Mouse (Mus musculus) hindbrain, embryonic 16.5 days (tissue): ENCODE results near the gene Prdx5. TPM values are rescaled to one million over a fixed set of nuclear protein-coding genes. Genes with fewer than 3 reads are reported as not detected.
"Not testable (repeated sequence)": the region's sequence is repeated elsewhere in the genome, so short reads cannot be mapped to it uniquely, and the experiment has no call there.

Experiments
- ATAC-seq: fragments of 200-750 bp; cut with Nextera tagmentation; 2 replicates; pipeline ENCODE4 v1.8.0; 2017; ENCODE audit warnings: moderate TSS enrichment, moderate library complexity
- H3K27ac ChIP-seq: fragments of 300-500 bp; sonication (generic); 2 replicates; pipeline ENCODE4 v1.5.1; 2014; ENCODE audit warnings: low read depth, mild to moderate bottlenecking, control low read depth, low read length, moderate library complexity
- H3K27me3 ChIP-seq: fragments of 300-500 bp; sonication (generic); replicated peaks from 2 replicates; pipeline ENCODE4 v1.6.1; 2014; ENCODE audit warnings: low read length; ENCODE audit not compliant: control insufficient read depth, insufficient read depth
- H3K36me3 ChIP-seq: fragments of 300-500 bp; sonication (generic); 2 replicates; pipeline ENCODE4 v1.6.1; 2014; ENCODE audit warnings: mild to moderate bottlenecking, low read length, moderate library complexity, mixed read lengths; ENCODE audit not compliant: control insufficient read depth, insufficient read depth
- H3K4me1 ChIP-seq: fragments of 300-500 bp; sonication (generic); 2 replicates; pipeline ENCODE4 v1.6.1; 2014; ENCODE audit warnings: low read depth, low read length; ENCODE audit not compliant: control insufficient read depth, insufficient read depth
- H3K4me2 ChIP-seq: fragments of 300-500 bp; sonication (generic); 2 replicates; pipeline ENCODE4 v1.6.1; 2014; ENCODE audit warnings: mild to moderate bottlenecking, low read length, control low read depth, moderate library complexity
- H3K4me3 ChIP-seq: fragments of 300-500 bp; sonication (generic); 2 replicates; pipeline ENCODE4 v1.5.1; 2014; ENCODE audit warnings: mild to moderate bottlenecking, low read length, control low read depth, moderate library complexity
- H3K9ac ChIP-seq: fragments of 300-500 bp; sonication (generic); 2 replicates; pipeline ENCODE4 v1.6.1; 2014; ENCODE audit warnings: low read depth, mild to moderate bottlenecking, control low read depth, low read length, moderate library complexity
- H3K9me3 ChIP-seq: fragments of 300-500 bp; sonication (generic); 2 replicates; pipeline ENCODE4 v1.6.1; 2014; ENCODE audit warnings: mild to moderate bottlenecking, low read length, moderate library complexity; ENCODE audit not compliant: control insufficient read depth
- WGBS: fragments of 180-500 bp; shearing (Covaris S2); extraction: QIAGEN DNeasy Blood & Tissue Kit; methylation state at CpG from one replicate; pipeline ENCODE4 v1.1.7; 2014; 5-methylcytosine and 5-hydroxymethylcytosine counted together
- polyA plus RNA-seq: library from polyadenylated mRNA; unstranded; fragments of >200 nt; fragmentation: Nextera tagmentation; extraction: Ambion mirVana; gene quantifications from 2 replicates; pipeline ENCODE4 v1.2.1, GENCODE M21; 2015

Gene Prdx5
- polyA plus RNA-seq, 1 experiment from 2014 or later: 532 TPM

GRCm38 (mm10) chr19:6906199-6906598, 3.7 kb downstream of the Prdx5 start:
- Histone ChIP-seq H3K27ac (no peak overlapping the region), H3K9me3 (no peaks in the 10 kb centered on the region), H3K9ac (no peak overlapping the region), H3K4me2 (no peak overlapping the region), H3K4me3 (no peak overlapping the region), H3K36me3 (peaks cover 19% of the 10 kb centered on the region), H3K27me3 (no peaks in the 10 kb centered on the region), H3K4me1 (peaks cover 24% of the 10 kb centered on the region)
- no peak for ATAC-seq
- WGBS: 88% methylated on average over 3 of the region's 3 CpGs

GRCm38 (mm10) chr19:6905498-6906159, 4.3 kb downstream of the Prdx5 start:
- no peak for ATAC-seq

GRCm38 (mm10) chr19:6904846-6905245, 5.1 kb downstream of the Prdx5 start:
- no peak overlapping the region for H3K4me2 ChIP-seq
- H3K36me3 ChIP-seq: peaks cover 19% of the 10 kb centered on the region
- no peak overlapping the region for H3K9ac ChIP-seq
- no peaks in the 10 kb centered on the region for H3K27me3 ChIP-seq
- no peaks in the 10 kb centered on the region for H3K9me3 ChIP-seq
- ATAC-seq: no peak
- no peak overlapping the region for H3K4me3 ChIP-seq
- H3K27ac ChIP-seq: no peak overlapping the region
- H3K4me1 ChIP-seq: peaks cover 20% of the 10 kb centered on the region
- WGBS: 85% methylated on average over 2 of the region's 2 CpGs

More at GRCm38 (mm10) chr19:6905498-6906159, 4.3 kb downstream of the Prdx5 start:
- peaks cover 20% of the 10 kb centered on the region for H3K4me1 ChIP-seq
- 93% methylated on average over 11 of the region's 11 CpGs for WGBS
- no peak overlapping the region for H3K27ac ChIP-seq
- H3K9ac ChIP-seq: no peak overlapping the region
- H3K27me3 ChIP-seq: no peaks in the 10 kb centered on the region
- no peak overlapping the region for H3K4me2 ChIP-seq
- no peaks in the 10 kb centered on the region for H3K9me3 ChIP-seq
- no peak overlapping the region for H3K4me3 ChIP-seq
- H3K36me3 ChIP-seq: peaks cover 19% of the 10 kb centered on the region

- peaks cover 19% of the 10 kb centered on the region for H3K36me3 ChIP-seq
- H3K4me1 ChIP-seq: peaks cover 10% of the 10 kb centered on the region
- no peak overlapping the region for H3K4me2 ChIP-seq
- H3K27ac ChIP-seq: no peak overlapping the region
- H3K9me3 ChIP-seq: no peaks in the 10 kb centered on the region
- ATAC-seq: no peak
- H3K27me3 ChIP-seq: no peaks in the 10 kb centered on the region
- no peak overlapping the region for H3K9ac ChIP-seq
- WGBS: 97% methylated on average over 1 of the region's 1 CpGs
- H3K4me3 ChIP-seq: no peak overlapping the region
Observed at GRCm38 (mm10) chr19:6903031-6903430, 6.9 kb downstream of the Prdx5 start.

- Histone ChIP-seq H3K9ac (no peak overlapping the region), H3K4me1 (no peaks in the 10 kb centered on the region), H3K4me2 (no peak overlapping the region), H3K4me3 (no peak overlapping the region), H3K27ac (no peak overlapping the region), H3K27me3 (no peaks in the 10 kb centered on the region), H3K9me3 (no peaks in the 10 kb centered on the region), H3K36me3 (no peaks in the 10 kb centered on the region)
- ATAC-seq: no peak
- WGBS: 86% methylated on average over 4 of the region's 4 CpGs
Observed at GRCm38 (mm10) chr19:6899641-6900040, 10.3 kb downstream of the Prdx5 start.

- 94% methylated on average over 18 of the region's 18 CpGs for WGBS
- not testable (repeated sequence) for H3K36me3 ChIP-seq, ATAC-seq, H3K4me1 ChIP-seq, H3K27ac ChIP-seq, H3K9ac ChIP-seq, H3K4me2 ChIP-seq, H3K4me3 ChIP-seq, H3K27me3 ChIP-seq, H3K9me3 ChIP-seq
Observed at GRCm38 (mm10) chr19:6895608-6896305, 14.1 kb downstream of the Prdx5 start.

- WGBS: 94% methylated on average over 14 of the region's 14 CpGs
- no peak overlapping the region for H3K27ac ChIP-seq
- H3K9ac ChIP-seq: no peak overlapping the region
- no peak overlapping the region for H3K4me3 ChIP-seq
- no peak for ATAC-seq
- no peaks in the 10 kb centered on the region for H3K4me1 ChIP-seq
- no peaks in the 10 kb centered on the region for H3K9me3 ChIP-seq
- H3K4me2 ChIP-seq: no peak overlapping the region
- H3K27me3 ChIP-seq: no peaks in the 10 kb centered on the region
- no peaks in the 10 kb centered on the region for H3K36me3 ChIP-seq
Observed at GRCm38 (mm10) chr19:6893731-6894451, 16.0 kb downstream of the Prdx5 start.

GRCm38 (mm10) chr19:6892512-6892911, 17.4 kb downstream of the Prdx5 start:
- Histone ChIP-seq H3K27ac (no peak overlapping the region), H3K36me3 (no peaks in the 10 kb centered on the region), H3K9ac (no peak overlapping the region), H3K4me2 (no peak overlapping the region), H3K4me1 (no peaks in the 10 kb centered on the region), H3K9me3 (no peaks in the 10 kb centered on the region), H3K27me3 (no peaks in the 10 kb centered on the region), H3K4me3 (no peak overlapping the region)
- 68% methylated on average over 4 of the region's 4 CpGs for WGBS
- ATAC-seq: no peak

- 84% methylated on average over 4 of the region's 4 CpGs for WGBS
- H3K27me3 ChIP-seq: no peaks in the 10 kb centered on the region
- H3K9ac ChIP-seq: no peak overlapping the region
Observed at GRCm38 (mm10) chr19:6877965-6878364, 31.9 kb downstream of the Prdx5 start.

More at GRCm38 (mm10) chr19:6877965-6878364, 31.9 kb downstream of the Prdx5 start:
- no peak overlapping the region for H3K27ac ChIP-seq
- no peaks in the 10 kb centered on the region for H3K36me3 ChIP-seq
- no peak for ATAC-seq
- H3K9me3 ChIP-seq: peaks cover 10% of the 10 kb centered on the region
- H3K4me1 ChIP-seq: no peaks in the 10 kb centered on the region
- H3K4me2 ChIP-seq: no peak overlapping the region
- no peak overlapping the region for H3K4me3 ChIP-seq
